Mouse (Mus musculus) kidney, adult 8-10 months (tissue): ENCODE results near the gene Gsg1l2.

ENCODE experiments used
- DNase-seq, 2 experiments: peaks; one replicate each; pipeline ENCODE4 v3.0.0; 2022

Gene Gsg1l2

GRCm38 (mm10) chr11:67774379-67774778 is at the start of gene Gsg1l2:
Gsg1l2 (plus strand) TSS chr11:67774608.
- DNase-seq = no peak

GRCm38 (mm10) chr11:67727095-67727494 is 47.3 kb upstream of the Gsg1l2 start:
- DNase-seq = no peak

GRCm38 (mm10) chr11:67728726-67729125 is 45.7 kb upstream of the Gsg1l2 start:
- no peak for DNase-seq

DNA sequence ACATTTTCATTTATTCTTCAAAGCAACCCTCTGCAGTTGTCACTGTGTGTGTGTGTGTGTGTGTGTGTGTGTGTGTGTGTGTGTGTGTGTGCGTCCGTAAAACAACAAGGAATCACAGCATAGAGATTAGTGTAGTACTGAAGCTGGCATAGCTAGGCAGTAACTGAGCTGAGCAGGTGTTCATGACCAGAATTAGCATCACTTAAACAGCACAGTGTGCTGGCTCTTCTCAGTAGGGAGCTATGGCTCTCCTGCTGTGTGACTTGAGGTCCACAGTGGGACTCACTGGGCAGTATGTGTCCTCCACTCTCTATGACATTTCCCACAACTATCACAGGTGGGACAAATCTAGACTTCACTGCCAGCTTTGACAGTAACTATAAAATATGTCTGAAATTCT is 43.4 kb upstream of the Gsg1l2 start:
- no peak for DNase-seq

DNA sequence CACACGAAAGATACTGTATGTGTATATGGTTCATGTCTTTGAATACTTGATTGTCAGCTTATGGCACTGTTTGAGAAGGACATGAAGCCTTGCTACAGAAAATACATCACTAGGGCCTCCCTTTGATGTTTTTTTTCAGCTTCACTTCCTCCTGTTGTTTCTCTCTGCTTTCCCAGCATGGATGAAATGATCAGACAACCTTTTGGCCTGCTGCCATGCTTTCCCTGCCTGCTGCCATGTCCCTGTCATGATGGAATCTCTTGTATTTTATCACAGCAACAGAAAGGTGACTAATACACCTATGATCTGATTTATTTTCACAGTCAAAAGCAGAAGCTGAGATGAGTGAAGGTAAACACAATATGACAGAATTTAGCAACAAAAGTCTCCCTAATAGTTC is 40.7 kb upstream of the Gsg1l2 start:
- DNase-seq = no peak

DNA sequence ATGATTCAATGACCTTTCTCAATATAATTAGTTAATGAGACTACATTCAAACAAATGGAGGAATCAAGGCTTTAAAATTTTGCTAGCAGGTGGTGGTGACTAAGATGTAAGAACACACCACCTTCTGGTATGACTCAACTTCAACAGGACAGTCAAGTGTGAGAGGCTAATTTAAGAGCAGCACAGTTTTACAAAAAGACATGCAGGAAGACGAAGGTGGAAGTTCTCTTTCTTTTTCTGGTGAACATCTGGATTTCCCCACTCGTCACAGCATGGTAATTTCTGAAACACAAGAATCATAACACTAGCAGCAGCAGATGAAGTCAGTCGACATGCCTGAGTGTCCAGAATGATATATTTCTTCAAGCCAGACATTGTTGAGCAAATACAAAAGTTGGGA is 39.8 kb upstream of the Gsg1l2 start:
- no peak for DNase-seq

GRCm38 (mm10) chr11:67738345-67738744 is 36.1 kb upstream of the Gsg1l2 start:
- no peak for DNase-seq

GRCm38 (mm10) chr11:67738846-67739490 is 35.4 kb upstream of the Gsg1l2 start:
- DNase-seq = no peak

GRCm38 (mm10) chr11:67741569-67741968 is 32.8 kb upstream of the Gsg1l2 start:
- DNase-seq = no peak

- no peak for DNase-seq
Observed at GRCm38 (mm10) chr11:67756287-67756686, 18.1 kb upstream of the Gsg1l2 start.

DNA sequence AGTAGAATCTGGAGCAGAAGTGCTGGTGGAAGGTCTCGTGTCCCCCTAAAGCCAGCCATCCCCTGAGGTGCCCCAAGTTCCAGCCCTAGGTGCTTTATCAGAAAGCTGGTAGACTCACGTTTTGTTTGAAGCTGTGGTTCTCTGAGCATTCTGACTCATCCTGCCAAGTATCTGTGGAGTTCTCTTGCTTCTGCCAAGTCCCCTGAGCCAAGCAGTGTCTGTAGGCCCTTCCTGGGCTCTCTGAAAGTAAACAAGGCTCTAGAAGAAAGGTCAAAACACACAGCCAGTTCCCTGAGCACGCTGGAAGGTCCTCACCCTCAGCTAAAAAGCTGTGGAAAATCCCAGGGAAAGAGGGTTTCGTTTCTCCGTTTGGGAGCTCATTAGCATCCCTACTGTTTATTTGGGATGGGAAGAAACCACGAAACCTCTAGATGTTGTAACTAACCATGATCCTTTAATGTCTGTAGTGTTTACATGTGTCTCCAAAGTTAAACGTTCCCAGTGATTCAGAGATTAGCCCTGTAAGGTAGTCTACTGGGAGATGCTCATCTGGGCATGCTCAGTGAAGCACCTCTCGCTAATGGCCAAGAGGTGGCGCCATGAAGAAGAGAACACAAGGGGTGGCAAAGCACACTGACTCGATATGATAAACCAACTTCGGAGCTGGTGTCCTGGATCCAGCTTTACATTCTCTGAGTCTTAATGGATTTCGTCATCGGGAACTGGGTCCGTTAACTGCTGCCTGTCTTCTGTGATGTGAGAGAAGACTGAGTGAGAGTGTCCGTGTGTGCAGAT is 16.8 kb upstream of the Gsg1l2 start:
- DNase-seq = no peak

DNA sequence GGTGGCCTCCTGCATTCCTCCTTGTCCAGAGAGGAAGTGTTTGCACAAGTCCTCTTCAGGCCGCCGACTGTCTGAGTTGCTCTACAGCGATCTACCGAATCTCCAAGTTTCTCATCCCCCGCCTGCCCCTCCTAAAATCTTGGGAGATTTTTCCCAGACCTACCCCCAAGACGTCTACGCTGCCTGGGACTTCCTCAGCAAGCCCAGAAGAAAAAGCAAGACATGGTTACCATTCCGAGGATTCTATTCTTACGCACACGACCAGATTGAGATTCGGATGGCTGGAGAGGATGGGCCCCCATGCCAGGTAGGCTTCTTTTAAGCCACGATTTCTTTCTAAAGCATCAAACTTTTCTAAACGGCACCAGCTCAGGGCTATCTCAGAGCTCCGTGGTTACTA is 3.4 kb upstream of the Gsg1l2 start, which contains the start of gene Glp2r:
TSS of gene Glp2r (minus strand) at position 101 of the 400 bp plus-strand sequence.
- no peak for DNase-seq

DNA sequence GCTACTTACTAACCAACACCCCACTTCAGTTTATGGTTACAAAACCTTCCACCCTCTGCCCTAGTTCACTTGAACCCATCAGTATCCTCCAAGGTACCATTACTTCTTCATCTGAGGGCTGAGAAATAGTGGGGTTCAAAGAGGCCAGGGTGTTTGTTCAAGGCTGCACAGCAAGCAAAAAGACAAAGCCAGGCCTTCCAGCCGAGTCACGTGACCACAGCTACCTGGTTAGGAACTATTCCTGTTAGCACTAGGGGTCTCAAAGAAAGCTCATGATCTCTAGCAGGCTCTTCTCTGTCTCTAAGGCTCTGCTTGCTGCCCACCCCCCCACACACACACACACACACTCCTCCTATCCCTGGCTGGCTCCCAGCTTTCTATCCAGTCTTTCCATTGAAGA is 2.7 kb upstream of the Gsg1l2 start:
- DNase-seq = no peak

DNA sequence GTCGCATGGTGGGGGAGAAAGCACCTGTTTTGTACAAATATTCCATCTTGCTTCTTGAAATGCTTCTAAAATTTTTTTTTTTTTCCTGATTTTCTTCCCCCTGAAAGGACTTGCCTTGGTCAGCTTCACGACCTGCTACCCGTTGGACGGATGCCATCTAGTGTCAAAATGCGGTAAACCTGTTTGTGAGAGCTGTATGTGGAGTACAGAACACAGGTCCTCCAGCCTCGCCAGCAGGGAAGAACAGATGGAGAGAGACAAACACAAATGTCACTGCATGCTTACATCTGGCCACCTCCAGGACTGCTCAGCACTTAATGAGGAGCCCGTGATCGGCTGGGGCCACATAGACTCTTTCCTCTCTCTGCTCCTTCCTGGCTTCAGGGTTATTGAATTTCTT is 1.8 kb upstream of the Gsg1l2 start:
- peak; percentile 4 to 23 for DNase-seq

GRCm38 (mm10) chr11:67790182-67790581 is 15.8 kb downstream of the Gsg1l2 start:
- DNase-seq = no peak

- no peak for DNase-seq
Observed at GRCm38 (mm10) chr11:67797931-67798330, 23.5 kb downstream of the Gsg1l2 start, which contains the start of gene Dhrs7c. Dhrs7c (plus strand) TSS chr11:67798187.

- DNase-seq = no peak
Observed at GRCm38 (mm10) chr11:67800130-67800723, 25.8 kb downstream of the Gsg1l2 start.

- no peak for DNase-seq
Observed at GRCm38 (mm10) chr11:67801169-67801568, 26.8 kb downstream of the Gsg1l2 start.

DNA sequence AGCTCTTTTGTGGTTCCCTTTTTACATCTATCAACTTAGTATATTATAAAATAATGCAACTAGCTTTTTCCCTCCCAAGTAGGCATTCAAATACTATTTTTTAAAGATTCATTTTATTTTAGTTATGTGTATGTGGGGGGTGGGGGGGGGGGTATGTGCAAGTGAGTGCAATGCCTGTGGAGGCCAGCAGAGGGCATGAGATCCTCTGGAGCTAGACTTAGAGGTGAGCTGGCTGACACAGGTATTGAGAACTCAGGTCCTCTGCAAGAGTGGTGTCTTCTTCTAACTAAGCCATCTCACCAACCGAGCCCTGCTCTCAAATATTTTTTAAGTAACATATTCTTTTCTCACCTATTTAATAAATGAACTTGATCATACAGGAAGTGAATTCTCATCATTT is 31.1 kb downstream of the Gsg1l2 start:
- DNase-seq = no peak

DNA sequence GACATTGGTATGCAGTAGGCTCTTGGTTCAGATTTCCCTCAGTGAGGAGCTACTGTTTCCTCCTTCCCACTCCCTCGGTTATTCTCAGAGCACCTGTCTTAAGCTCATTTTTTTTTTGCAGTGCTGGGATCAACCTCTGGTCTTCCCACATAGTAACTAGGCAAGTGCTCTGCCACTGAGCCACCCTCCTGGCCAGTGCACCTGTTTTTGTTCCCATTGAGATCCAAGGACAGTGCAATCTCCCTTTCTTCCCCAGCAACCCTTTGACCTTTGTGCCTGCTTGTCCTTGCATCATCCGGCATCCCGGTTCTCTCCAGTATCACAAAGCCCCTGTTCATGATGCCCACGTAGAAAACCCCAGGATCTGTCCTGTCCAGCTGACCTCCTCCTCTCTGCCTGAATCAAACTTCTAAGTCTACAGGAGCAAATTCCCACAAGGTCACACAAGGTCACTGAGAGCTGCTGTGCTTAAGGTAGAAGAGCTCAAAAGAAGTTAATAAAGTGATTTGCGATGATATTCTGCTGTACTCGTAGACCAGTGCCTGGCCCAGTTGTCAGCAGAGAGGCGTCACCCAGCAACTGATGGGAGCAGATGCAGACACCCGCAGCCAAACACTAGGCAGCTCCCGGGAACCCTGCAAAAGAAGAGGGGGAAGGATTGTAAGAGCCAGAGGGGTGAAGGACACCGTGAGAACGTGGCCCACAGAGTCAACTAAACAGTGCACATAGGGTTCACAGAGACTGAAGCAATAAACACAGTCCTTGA is 32.6 kb downstream of the Gsg1l2 start:
- no peak for DNase-seq

DNA sequence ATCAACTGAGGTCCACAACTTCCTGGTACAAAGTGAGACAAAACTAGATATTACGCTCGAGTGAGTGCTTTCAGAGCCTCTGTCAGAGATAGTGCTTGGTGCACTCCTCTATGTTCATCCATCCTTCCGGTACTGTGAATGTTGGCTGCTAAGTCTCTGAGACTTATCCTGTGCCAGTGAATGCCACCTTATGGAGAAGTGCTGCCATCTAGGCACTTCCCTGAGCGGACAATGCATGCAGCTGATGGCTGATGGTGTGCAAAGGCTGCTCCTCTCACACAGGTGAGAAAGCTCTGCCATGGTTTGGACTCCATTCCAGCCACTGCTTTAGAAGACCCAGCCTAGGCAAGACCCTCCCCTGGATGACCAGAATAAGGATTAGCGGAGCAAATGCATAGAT is 33.6 kb downstream of the Gsg1l2 start:
- DNase-seq = no peak

- DNase-seq = peak in 1 of 2 experiments; percentile 4
Observed at GRCm38 (mm10) chr11:67811535-67811934, 37.1 kb downstream of the Gsg1l2 start.

- peak; percentile 5 to 23 for DNase-seq
Observed at GRCm38 (mm10) chr11:67819604-67820003, 45.2 kb downstream of the Gsg1l2 start.
